Mouse (Mus musculus): ENCODE results near the gene Pard3. TPM values are rescaled to one million over a fixed set of nuclear protein-coding genes. Genes with fewer than 3 reads are reported as not detected.
A peak's percentile ranks its signal among the peaks of the same experiment; 100 is the strongest.

Pard3 gene
- polyA plus RNA-seq, 1 experiment from 2014 or later = 16.1 TPM

GRCm38 (mm10) chr8:127500206-127500605 lies 436.5 kb downstream of the Pard3 start:
- no peak for ATAC-seq (ENCODE audit: low FRiP score)
- H3K4me2 ChIP-seq = peak overlapping the region; percentile 19
- no peaks in the 10 kb centered on the region for H3K9me3 ChIP-seq (replicated peaks)
- 4% methylated on average over 7 of the region's 7 CpGs for WGBS
- no peak overlapping the region for H3K9ac ChIP-seq (replicated peaks)
- peaks cover 33% of the 10 kb centered on the region for H3K4me1 ChIP-seq
- H3K4me3 ChIP-seq (replicated peaks) = no peak overlapping the region
- no peaks in the 10 kb centered on the region for H3K36me3 ChIP-seq
- peak overlapping the region; percentile 65 for H3K27ac ChIP-seq (replicated peaks)
- H3K27me3 ChIP-seq (replicated peaks) = no peaks in the 10 kb centered on the region

DNA sequence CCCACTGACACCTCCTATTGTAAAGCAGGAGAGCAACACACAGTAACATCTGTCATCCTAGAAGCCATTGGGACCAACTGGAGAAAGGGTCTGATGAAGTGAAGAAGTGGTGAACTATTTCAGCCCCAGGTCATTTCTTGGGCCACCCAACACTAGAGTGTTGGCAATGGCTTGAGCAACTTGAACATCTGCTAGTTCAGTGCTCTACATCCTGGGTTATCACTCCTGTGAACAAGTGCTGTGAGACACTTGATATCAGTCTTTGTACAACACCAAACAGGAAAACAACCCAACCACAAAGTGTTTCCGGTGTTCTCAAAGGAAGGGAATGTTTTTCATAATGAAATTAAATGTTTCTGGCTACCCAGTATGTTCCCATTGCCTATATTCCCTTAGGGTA lies 438.1 kb downstream of the Pard3 start:
- no peak for ATAC-seq (ENCODE audit: low FRiP score)
- 92% methylated on average over 1 of the region's 1 CpGs for WGBS

GRCm38 (mm10) chr8:127505286-127505685 lies 441.6 kb downstream of the Pard3 start:
- Histone ChIP-seq H3K9me3 (replicated peaks) (no peaks in the 10 kb centered on the region), H3K4me3 (replicated peaks) (no peak overlapping the region), H3K27ac (replicated peaks) (no peak overlapping the region), H3K4me2 (no peak overlapping the region), H3K27me3 (replicated peaks) (no peaks in the 10 kb centered on the region), H3K4me1 (peaks cover 15% of the 10 kb centered on the region), H3K36me3 (no peaks in the 10 kb centered on the region), H3K9ac (replicated peaks) (no peak overlapping the region)
- 93% methylated on average over 1 of the region's 1 CpGs for WGBS
- ATAC-seq (ENCODE audit: low FRiP score) = no peak

More for the DNA sequence above, 438.1 kb downstream of the Pard3 start:
- Histone ChIP-seq H3K9ac (replicated peaks) (no peak overlapping the region), H3K27me3 (replicated peaks) (no peaks in the 10 kb centered on the region), H3K36me3 (no peaks in the 10 kb centered on the region), H3K27ac (replicated peaks) (no peak overlapping the region), H3K4me3 (replicated peaks) (no peak overlapping the region), H3K9me3 (replicated peaks) (no peaks in the 10 kb centered on the region), H3K4me2 (no peak overlapping the region), H3K4me1 (peaks cover 33% of the 10 kb centered on the region)

DNA sequence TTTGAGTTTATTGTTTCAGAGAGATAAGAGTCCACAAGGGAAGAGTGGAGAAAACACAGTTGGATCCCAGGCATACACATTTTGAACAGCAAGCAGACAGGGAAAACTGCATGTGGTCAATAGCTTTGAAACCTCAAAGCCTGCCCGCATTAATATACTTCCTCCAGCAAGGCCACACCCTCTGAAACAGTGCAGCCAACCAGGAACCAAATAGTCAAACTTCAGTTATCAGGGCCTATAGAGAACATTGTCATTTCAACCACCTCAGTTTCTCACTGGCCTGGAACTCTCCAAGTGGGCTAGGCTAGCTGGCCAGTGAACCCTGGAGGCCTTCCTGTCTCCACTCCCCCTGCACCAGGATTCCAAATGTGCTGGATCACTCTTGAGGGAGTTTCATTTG lies 442.6 kb downstream of the Pard3 start:
- Histone ChIP-seq H3K4me3 (replicated peaks) (no peak overlapping the region), H3K9me3 (replicated peaks) (no peaks in the 10 kb centered on the region), H3K27me3 (replicated peaks) (no peaks in the 10 kb centered on the region), H3K4me1 (0 out of 2 replicates have a peak, but pooled peaks cover 5% of the 10 kb centered on the region), H3K36me3 (no peaks in the 10 kb centered on the region), H3K4me2 (no peak overlapping the region), H3K9ac (replicated peaks) (no peak overlapping the region), H3K27ac (replicated peaks) (no peak overlapping the region)
- WGBS = 97% methylated on average over 1 of the region's 1 CpGs
- ATAC-seq (ENCODE audit: low FRiP score) = no peak

- Histone ChIP-seq H3K36me3 (no peaks in the 10 kb centered on the region), H3K27me3 (replicated peaks) (no peaks in the 10 kb centered on the region), H3K27ac (replicated peaks) (no peak overlapping the region), H3K9me3 (replicated peaks) (no peaks in the 10 kb centered on the region), H3K9ac (replicated peaks) (no peak overlapping the region), H3K4me2 (no peak overlapping the region), H3K4me3 (replicated peaks) (no peak overlapping the region), H3K4me1 (peaks cover 7% of the 10 kb centered on the region)
- ATAC-seq (ENCODE audit: low FRiP score) = no peak
- 81% methylated on average over 1 of the region's 1 CpGs for WGBS
Observed at GRCm38 (mm10) chr8:127511341-127511740, 447.6 kb downstream of the Pard3 start.

DNA sequence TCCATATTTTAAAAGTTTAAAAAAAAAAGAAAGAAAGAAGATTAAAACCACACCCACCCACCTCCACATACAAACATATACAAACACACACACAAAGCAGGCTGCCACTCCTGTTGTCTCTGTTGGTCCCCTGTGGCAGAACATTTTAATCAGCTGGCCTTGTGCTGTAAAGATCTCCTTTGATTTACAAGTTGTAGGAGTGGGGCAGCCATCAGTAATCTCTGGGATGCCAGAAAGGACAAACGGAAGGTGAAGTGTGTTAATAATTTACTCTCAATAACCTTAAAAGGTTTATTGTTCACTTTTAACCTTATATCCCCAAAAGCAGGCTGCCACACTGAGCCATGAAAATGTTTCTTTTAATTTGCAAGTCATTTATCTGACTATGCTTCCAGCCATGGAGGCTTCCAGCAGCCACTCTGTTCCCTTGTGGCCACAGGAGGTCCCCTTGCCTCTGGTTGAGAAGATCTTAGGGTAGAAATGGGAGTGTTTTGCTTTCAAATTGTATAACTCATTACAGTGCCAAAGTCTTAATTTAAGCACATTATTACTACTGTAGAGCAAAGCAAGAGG lies 448.4 kb downstream of the Pard3 start:
- H3K36me3 ChIP-seq = no peaks in the 10 kb centered on the region
- H3K4me2 ChIP-seq = no peak overlapping the region
- ATAC-seq (ENCODE audit: low FRiP score) = no peak

DNA sequence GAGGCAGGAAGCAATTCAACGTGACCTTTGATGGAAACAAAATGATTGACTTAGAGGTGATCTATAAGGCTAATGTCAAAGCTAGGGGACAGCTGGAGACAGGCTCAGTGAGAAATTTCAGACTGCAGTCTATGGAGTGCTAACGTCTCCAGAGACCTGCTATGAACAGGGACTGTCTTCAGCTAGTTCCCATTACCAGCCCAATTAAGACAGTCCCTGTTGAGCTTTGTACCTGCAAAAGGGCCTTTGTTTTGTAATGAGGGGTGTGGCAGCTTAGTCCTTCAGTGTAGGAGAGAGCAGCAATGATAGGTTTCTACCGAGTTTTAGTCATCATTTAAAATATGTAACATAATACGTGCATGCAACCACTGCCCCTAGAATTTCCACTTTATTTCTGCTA lies 448.9 kb downstream of the Pard3 start:
- Histone ChIP-seq H3K27ac (replicated peaks) (no peak overlapping the region), H3K27me3 (replicated peaks) (no peaks in the 10 kb centered on the region), H3K9ac (replicated peaks) (no peak overlapping the region), H3K4me1 (peaks cover 7% of the 10 kb centered on the region), H3K36me3 (no peaks in the 10 kb centered on the region), H3K4me3 (replicated peaks) (no peak overlapping the region), H3K9me3 (replicated peaks) (no peaks in the 10 kb centered on the region), H3K4me2 (no peak overlapping the region)
- ATAC-seq (ENCODE audit: low FRiP score) = no peak
- 45% methylated on average over 4 of the region's 4 CpGs for WGBS

More for the DNA sequence above, 448.4 kb downstream of the Pard3 start:
- H3K9me3 ChIP-seq (replicated peaks) = no peaks in the 10 kb centered on the region
- H3K4me3 ChIP-seq (replicated peaks) = no peak overlapping the region
- WGBS = 42% methylated on average over 1 of the region's 1 CpGs
- no peak overlapping the region for H3K9ac ChIP-seq (replicated peaks)
- H3K27ac ChIP-seq (replicated peaks) = no peak overlapping the region
- H3K27me3 ChIP-seq (replicated peaks) = no peaks in the 10 kb centered on the region
- peaks cover 7% of the 10 kb centered on the region for H3K4me1 ChIP-seq

DNA sequence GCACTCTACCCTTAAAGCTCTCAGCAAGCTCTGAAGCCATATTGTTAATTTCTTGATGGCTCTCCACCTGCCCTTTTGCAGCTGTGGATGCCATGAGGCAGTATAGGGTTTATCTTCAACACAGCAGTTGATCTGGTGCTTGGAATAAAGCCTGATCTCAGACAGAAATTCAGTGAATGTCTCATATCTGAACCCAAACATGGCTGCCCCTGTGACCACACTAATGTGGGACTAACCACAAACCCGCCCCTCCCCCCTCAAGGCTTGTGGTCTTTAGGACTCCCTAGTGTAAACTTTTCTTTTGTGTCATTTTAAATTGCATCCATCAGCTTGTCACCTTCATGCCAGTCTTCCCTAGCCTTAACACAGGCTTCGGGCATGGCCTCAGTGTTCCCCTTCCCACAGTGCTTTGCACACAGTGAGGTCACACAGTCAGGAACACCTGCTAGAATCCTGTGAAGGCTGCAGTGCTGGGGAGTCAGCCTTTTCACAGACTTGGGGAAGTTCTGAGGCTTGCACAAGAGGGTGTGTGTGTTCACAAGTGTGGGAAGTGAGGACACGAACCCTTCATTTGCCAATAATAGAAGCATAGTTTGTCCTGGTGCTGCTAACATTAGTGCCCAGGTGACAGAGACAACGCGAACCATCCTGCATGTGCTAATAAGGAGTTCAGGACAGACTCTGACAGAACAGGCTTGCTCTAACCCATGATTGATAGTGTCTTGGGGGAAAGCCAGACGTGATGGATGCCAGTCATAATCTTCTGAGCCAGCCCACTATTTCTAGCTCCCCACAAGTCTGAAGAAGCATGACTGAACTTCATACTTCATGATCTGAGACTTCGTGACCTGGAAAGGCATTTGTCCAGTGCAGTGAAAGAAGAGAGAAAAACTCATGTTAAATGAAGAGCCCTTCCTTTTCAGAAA lies 451.4 kb downstream of the Pard3 start:
- Histone ChIP-seq H3K9me3 (replicated peaks) (no peaks in the 10 kb centered on the region), H3K27ac (replicated peaks) (no peak overlapping the region), H3K9ac (replicated peaks) (no peak overlapping the region), H3K4me2 (no peak overlapping the region), H3K4me1 (peaks cover 7% of the 10 kb centered on the region), H3K36me3 (no peaks in the 10 kb centered on the region), H3K27me3 (replicated peaks) (no peaks in the 10 kb centered on the region), H3K4me3 (replicated peaks) (no peak overlapping the region)
- ATAC-seq (ENCODE audit: low FRiP score) = no peak
- WGBS = 79% methylated on average over 7 of the region's 7 CpGs

GRCm38 (mm10) chr8:127516043-127516442 lies 452.4 kb downstream of the Pard3 start:
- ATAC-seq (ENCODE audit: low FRiP score) = no peak
- Histone ChIP-seq H3K27ac (replicated peaks) (no peak overlapping the region), H3K4me3 (replicated peaks) (no peak overlapping the region), H3K9ac (replicated peaks) (no peak overlapping the region), H3K4me1 (peaks cover 7% of the 10 kb centered on the region), H3K4me2 (no peak overlapping the region), H3K36me3 (no peaks in the 10 kb centered on the region), H3K9me3 (replicated peaks) (no peaks in the 10 kb centered on the region), H3K27me3 (replicated peaks) (no peaks in the 10 kb centered on the region)
- 86% methylated on average over 2 of the region's 2 CpGs for WGBS

DNA sequence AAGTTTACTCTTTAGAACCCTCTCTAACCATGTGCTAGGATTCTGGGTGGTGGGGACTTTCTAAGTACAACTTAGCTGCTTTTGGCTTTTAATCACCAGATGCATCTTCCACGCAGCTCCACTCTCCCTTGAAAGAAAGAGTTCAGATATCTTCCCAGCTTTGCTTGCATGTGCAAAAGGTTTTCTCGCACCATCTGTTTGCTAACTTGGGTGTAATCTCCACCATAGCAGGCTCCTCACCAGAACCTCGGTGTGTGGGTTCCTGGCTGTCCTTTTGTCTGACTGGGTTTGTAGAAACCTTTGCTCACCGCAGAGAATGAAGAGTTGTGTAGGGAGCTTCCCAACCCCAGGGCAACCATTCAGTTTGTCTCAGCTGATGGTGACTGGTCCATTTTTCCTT lies 462.0 kb downstream of the Pard3 start:
- H3K36me3 ChIP-seq = no peaks in the 10 kb centered on the region
- H3K27me3 ChIP-seq (replicated peaks) = no peaks in the 10 kb centered on the region
- no peak for ATAC-seq (ENCODE audit: low FRiP score)
- H3K4me2 ChIP-seq = no peak overlapping the region
- WGBS = 85% methylated on average over 4 of the region's 4 CpGs
- no peak overlapping the region for H3K9ac ChIP-seq (replicated peaks)
- H3K4me3 ChIP-seq (replicated peaks) = no peak overlapping the region
- H3K27ac ChIP-seq (replicated peaks) = no peak overlapping the region
- no peaks in the 10 kb centered on the region for H3K4me1 ChIP-seq
- H3K9me3 ChIP-seq (replicated peaks) = no peaks in the 10 kb centered on the region

- Histone ChIP-seq H3K36me3 (no peaks in the 10 kb centered on the region), H3K4me2 (no peak overlapping the region), H3K4me3 (replicated peaks) (no peak overlapping the region), H3K27ac (replicated peaks) (no peak overlapping the region), H3K9ac (replicated peaks) (no peak overlapping the region), H3K4me1 (no peaks in the 10 kb centered on the region), H3K27me3 (replicated peaks) (no peaks in the 10 kb centered on the region), H3K9me3 (replicated peaks) (no peaks in the 10 kb centered on the region)
- 96% methylated on average over 2 of the region's 2 CpGs for WGBS
- no peak for ATAC-seq (ENCODE audit: low FRiP score)
Observed at GRCm38 (mm10) chr8:127528315-127528714, 464.6 kb downstream of the Pard3 start.

DNA sequence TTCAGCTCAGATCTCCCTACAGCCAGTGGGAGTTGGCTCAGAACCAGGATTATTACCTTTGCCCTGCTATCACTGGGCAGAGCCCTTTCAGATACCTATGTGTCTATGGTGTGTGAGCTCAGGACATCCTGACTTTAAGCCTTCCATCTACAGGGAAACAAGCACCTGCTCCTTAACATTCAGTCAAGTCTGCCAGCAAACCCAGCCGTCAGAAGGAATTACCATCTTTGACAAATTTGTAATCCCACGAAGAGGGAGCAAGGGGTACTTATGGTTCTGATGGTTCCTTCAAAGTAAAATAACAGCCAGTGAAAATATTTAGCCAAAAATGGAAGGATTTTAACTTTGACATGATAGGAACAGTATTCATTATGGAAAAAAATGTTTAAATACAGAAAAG lies 466.1 kb downstream of the Pard3 start:
- peaks cover 3% of the 10 kb centered on the region; the same call in 1 of the 2 replicates for H3K4me1 ChIP-seq
- H3K27me3 ChIP-seq (replicated peaks) = no peaks in the 10 kb centered on the region
- H3K27ac ChIP-seq (replicated peaks) = no peak overlapping the region
- 87% methylated on average over 2 of the region's 2 CpGs for WGBS
- no peaks in the 10 kb centered on the region for H3K36me3 ChIP-seq
- H3K9me3 ChIP-seq (replicated peaks) = no peaks in the 10 kb centered on the region
- no peak overlapping the region for H3K4me2 ChIP-seq
- no peak for ATAC-seq (ENCODE audit: low FRiP score)
- no peak overlapping the region for H3K9ac ChIP-seq (replicated peaks)
- H3K4me3 ChIP-seq (replicated peaks) = no peak overlapping the region
